In the genomic region with DNA sequence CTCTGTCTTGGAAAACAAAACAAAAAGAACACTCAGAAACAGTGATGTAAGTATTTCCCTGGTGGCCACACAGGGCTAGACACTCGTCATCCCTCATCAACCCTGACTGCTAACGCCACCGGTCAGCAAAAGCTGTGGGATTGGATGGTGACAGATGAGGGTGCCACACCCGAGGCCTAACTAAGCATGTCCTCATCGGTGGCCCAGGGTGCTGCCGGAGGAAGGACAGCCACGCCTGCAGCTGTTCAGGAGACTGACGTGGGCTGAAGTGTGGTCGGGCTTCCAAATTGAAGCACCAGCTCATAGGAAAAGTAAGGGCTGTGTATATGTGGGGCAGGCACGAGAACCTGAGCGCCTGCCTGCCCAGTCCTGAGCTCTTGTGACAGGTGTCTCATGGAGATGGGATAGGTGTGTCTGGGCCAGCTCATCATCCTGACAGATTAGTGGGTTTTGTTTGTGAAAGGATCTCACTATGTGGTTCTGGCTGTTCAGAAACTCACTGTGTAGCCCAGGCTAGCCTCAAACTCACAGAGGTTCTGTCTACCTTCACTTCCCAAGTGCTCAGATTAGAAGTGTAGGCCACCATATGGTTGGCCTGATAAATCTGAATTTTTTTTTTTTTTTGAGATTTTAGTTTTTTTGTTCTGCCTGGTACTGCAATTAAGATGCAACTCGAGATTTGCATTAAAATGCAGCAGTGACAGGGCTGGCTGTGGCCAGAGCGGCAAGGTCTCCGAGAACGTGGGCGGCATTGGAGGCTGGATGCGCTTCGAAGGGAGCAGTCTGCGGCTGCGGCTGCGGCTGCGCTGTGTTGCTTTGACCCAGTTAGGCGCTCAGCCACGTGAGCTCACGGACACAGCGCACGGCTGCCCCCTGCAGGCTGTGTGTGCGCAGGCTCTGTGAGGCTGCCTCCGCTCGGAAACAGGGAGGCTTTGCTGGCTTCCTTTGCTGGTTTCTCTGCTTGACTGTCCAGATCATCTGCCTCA, we compare ENCODE assay signal across 8 mouse cellular contexts. TPM values are rescaled to one million over a fixed set of nuclear protein-coding genes. Genes with fewer than 3 reads are reported as not detected.
DNase-seq lines count a peak whose midpoint lies in the region; ATAC-seq lines count a peak whose summit lies in the region.

No protein-coding gene starts in this region.

- ATAC-seq in activated CD4-positive, CD25-positive, alpha-beta regulatory T cell, adult 4 months: peak; percentile 97
- ATAC-seq in common myeloid progenitor, adult 5-6 weeks (replicated peaks; ENCODE audit: low read depth, poor library complexity, severe bottlenecking): peak; percentile 99
- ATAC-seq in megakaryocyte progenitor cell, adult 5-6 weeks (replicated peaks; ENCODE audit: poor library complexity): peak; percentile 100

- DNase-seq in gastrocnemius, adult 8-10 months (ENCODE audit: low spot score in 2 of 2): peak; percentile 78 to 83
- peak; percentile 53 for DNase-seq in hindlimb bud, embryonic 11.5 days (ENCODE audit: extremely low spot score, low read depth, low spot score)
- DNase-seq in left cerebral cortex, adult 9 months (ENCODE audit: low spot score in 2 of 2): peak; percentile 69 to 90
- DNase-seq in right cerebral cortex, postnatal 10 days (ENCODE audit: low spot score in 2 of 2): peak; percentile 92 to 94
- DNase-seq in urinary bladder, postnatal 14 days (ENCODE audit: low spot score): peak; percentile 88

RNA-seq across cellular contexts. Expression of a gene that starts 19.1 kb away (rescaled TPM):
- 10 to 100 TPM; 72.7 to 78.9 TPM for polyA plus RNA-seq in activated CD4-positive, CD25-positive, alpha-beta regulatory T cell, adult 4 months (2017; shearing (Covaris generic))
- 41.9 and 56.2 TPM in 2 replicates for total RNA-seq in common myeloid progenitor, adult 5-6 weeks (2017)
- total RNA-seq in gastrocnemius, adult 8-10 months (2022): 10 to 100 TPM; 36.2 to 40.8 (median 38.9) TPM
- 67.5 and 72.1 TPM in 2 replicates for total RNA-seq in megakaryocyte progenitor cell, adult 5-6 weeks (2015)
- total RNA-seq in megakaryocyte progenitor cell, adult 5-6 weeks (2017): 54.7 and 55.7 TPM in 2 replicates

RNA-seq across cellular contexts. Expression of a gene that starts 19.1 kb away (rescaled TPM):
- polyA plus RNA-seq in activated CD4-positive, CD25-positive, alpha-beta regulatory T cell, adult 4 months (2017; shearing (Covaris generic)): 10 to 100 TPM; 30.2 to 32.4 TPM
- 38.3 and 44.9 TPM in 2 replicates for total RNA-seq in common myeloid progenitor, adult 5-6 weeks (2017)
- 10 to 100 TPM; 11.4 to 19.6 (median 16.3) TPM for total RNA-seq in gastrocnemius, adult 8-10 months (2022)
- total RNA-seq in megakaryocyte progenitor cell, adult 5-6 weeks (2015): 23.6 and 25.8 TPM in 2 replicates
- total RNA-seq in megakaryocyte progenitor cell, adult 5-6 weeks (2017): 29.2 and 46.3 TPM in 2 replicates

RNA-seq across cellular contexts. Expression of a gene that starts 26.5 kb away (rescaled TPM):
- 10 to 100 TPM; 14.7 to 17.6 TPM for polyA plus RNA-seq in activated CD4-positive, CD25-positive, alpha-beta regulatory T cell, adult 4 months (2017; shearing (Covaris generic))
- 39.2 and 98.8 TPM in 2 replicates for total RNA-seq in common myeloid progenitor, adult 5-6 weeks (2017)
- 10 to 100 TPM; 47.9 to 62.7 (median 50.9) TPM for total RNA-seq in gastrocnemius, adult 8-10 months (2022)
- 20.8 and 24.1 TPM in 2 replicates for total RNA-seq in megakaryocyte progenitor cell, adult 5-6 weeks (2015)
- 37.9 and 76.1 TPM in 2 replicates for total RNA-seq in megakaryocyte progenitor cell, adult 5-6 weeks (2017)

RNA-seq across cellular contexts. Expression of a gene that starts 54.2 kb away (rescaled TPM):
- polyA plus RNA-seq in activated CD4-positive, CD25-positive, alpha-beta regulatory T cell, adult 4 months (2017; shearing (Covaris generic)): 1 to 10 TPM; 2.7 to 4.3 TPM
- total RNA-seq in common myeloid progenitor, adult 5-6 weeks (2017): 6.2 and 12.7 TPM in 2 replicates
- 1 to 10 TPM; 2.1 to 2.7 (median 2.5) TPM for total RNA-seq in gastrocnemius, adult 8-10 months (2022)
- total RNA-seq in megakaryocyte progenitor cell, adult 5-6 weeks (2015): 8.6 and 8.8 TPM in 2 replicates
- total RNA-seq in megakaryocyte progenitor cell, adult 5-6 weeks (2017): 8.0 and 11.2 TPM in 2 replicates

RNA-seq across cellular contexts. Expression of a gene that starts 60.0 kb away (rescaled TPM):
- 10 to 100 TPM; 21.3 to 26.2 TPM for polyA plus RNA-seq in activated CD4-positive, CD25-positive, alpha-beta regulatory T cell, adult 4 months (2017; shearing (Covaris generic))
- 1.1 and 2.8 TPM in 2 replicates for total RNA-seq in common myeloid progenitor, adult 5-6 weeks (2017)
- 1 to 10 TPM; 2.8 to 8.5 (median 5.7) TPM for total RNA-seq in gastrocnemius, adult 8-10 months (2022)
- total RNA-seq in megakaryocyte progenitor cell, adult 5-6 weeks (2015): 0.85 and 1.8 TPM in 2 replicates
- total RNA-seq in megakaryocyte progenitor cell, adult 5-6 weeks (2017): 2.0 and 4.1 TPM in 2 replicates

Comparison
In these comparisons a context has a peak if more than half of its experiments do, and no peak if none do; other contexts are left out.
1. Peak in every context shown above with its lines: DNase-seq and ATAC-seq.